Mouse (Mus musculus): ENCODE measurements around the gene Grn.

GRCm38 (mm10) chr11:102405544-102406285, 24.4 kb upstream of the Grn start:
- TF ChIP-seq CTCF (IDR thresholded peaks at IDR 0.05; ENCODE audit: control insufficient read depth, insufficient read depth, insufficient read length): no peak
- TF ChIP-seq USF1 (IDR thresholded peaks at IDR 0.05; ENCODE audit: low read depth): no peak
- TF ChIP-seq MYOG (IDR thresholded peaks at IDR 0.05; ENCODE audit: control insufficient read depth, extremely low read depth, insufficient read length): no peak

Measured in C2C12 (cell line).